ENCODE assay signal across 8 mouse cellular contexts in genomic region chr5:41044465-41044864, GRCm38 (mm10).
DNase-seq lines count a peak whose midpoint lies in the region; ATAC-seq and TF ChIP-seq lines count a peak whose summit lies in the region.

No protein-coding gene starts in this region.

- no peaks in the 10 kb centered on the region for H3K27me3 ChIP-seq in thymus, adult 2 months (ENCODE audit: control insufficient read depth, insufficient read depth, low read length)
- H3K27me3 ChIP-seq in kidney, adult 2 months (replicated peaks; ENCODE audit: control insufficient read depth, insufficient read depth, low read length): no peaks in the 10 kb centered on the region
- no peaks in the 10 kb centered on the region for H3K27me3 ChIP-seq in midbrain, embryonic 14.5 days (ENCODE audit: control insufficient read depth, insufficient read depth, low read length)

- H3K9me3 ChIP-seq in midbrain, embryonic 14.5 days (ENCODE audit: control insufficient read depth, low read length): no peaks in the 10 kb centered on the region

- no peak for TF ChIP-seq POLR2A in thymus, adult 2 months (IDR thresholded peaks at IDR 0.05; ENCODE audit: control insufficient read depth, extremely low read depth, insufficient read depth, low read length, poor library complexity)
- no peak for TF ChIP-seq POLR2A in kidney, adult 2 months (IDR thresholded peaks at IDR 0.05; ENCODE audit: low read depth, low read length)

- peak; percentile 25 for DNase-seq in thymus, adult 2 months
- no peak for DNase-seq in thymus, adult 18-20 months
- peak; percentile 65 for DNase-seq in cerebellum, adult 9-10 months
- peak; percentile 41 to 93 for DNase-seq in frontal cortex, adult 2 months (ENCODE audit: extremely low spot score in 1 of 2, low spot score in 1 of 2)
- peak; percentile 56 for DNase-seq in kidney, adult 2 months
- peak; percentile 79 to 85 for DNase-seq in left cerebral cortex, postnatal 25 days (ENCODE audit: low spot score in 2 of 2)
- DNase-seq in midbrain, embryonic 14.5 days: peak; percentile 89
- DNase-seq in testis, postnatal 10 days (ENCODE audit: low spot score): peak; percentile 77

- no peak overlapping the region for H3K4me2 ChIP-seq in midbrain, embryonic 14.5 days (ENCODE audit: low read length)

- intact Hi-C loops in left cerebral cortex, postnatal 25 days (cut with DNase I): loop anchor here (2.0 kb wide), 1 partner anchor 38 kb away; no protein-coding TSS in a partner anchor

- no peak overlapping the region for H3K9ac ChIP-seq in midbrain, embryonic 14.5 days (replicated peaks; ENCODE audit: low read length)

- peak; percentile 76 for ATAC-seq in midbrain, embryonic 14.5 days (ENCODE audit: low FRiP score, low TSS enrichment)

- H3K4me1 ChIP-seq in thymus, adult 2 months (replicated peaks; ENCODE audit: control insufficient read depth, insufficient read depth, low read length): no peaks in the 10 kb centered on the region
- no peaks in the 10 kb centered on the region for H3K4me1 ChIP-seq in kidney, adult 2 months (ENCODE audit: control insufficient read depth, insufficient read depth, low read length)
- H3K4me1 ChIP-seq in midbrain, embryonic 14.5 days (ENCODE audit: control insufficient read depth, insufficient read depth, low read length): no peaks in the 10 kb centered on the region

- TF ChIP-seq CTCF in thymus, adult 2 months (IDR thresholded peaks at IDR 0.05; ENCODE audit: borderline replicate concordance, control insufficient read depth, extremely low read depth, insufficient read depth, low read length, poor library complexity): no peak
- TF ChIP-seq CTCF in kidney, adult 2 months (conservative IDR thresholded peaks at IDR 0.05; ENCODE audit: insufficient read depth, insufficient read length, low read depth, low read length): peak; percentile 55

- no peak overlapping the region for H3K27ac ChIP-seq in thymus, adult 2 months (ENCODE audit: control insufficient read depth, insufficient read depth, low read length)
- H3K27ac ChIP-seq in kidney, adult 2 months (ENCODE audit: insufficient read depth, low read depth, low read length): no peak overlapping the region
- no peak overlapping the region for H3K27ac ChIP-seq in midbrain, embryonic 14.5 days (replicated peaks; ENCODE audit: low read depth, low read length)

- no peak overlapping the region for H3K4me3 ChIP-seq in thymus, adult 2 months (ENCODE audit: control insufficient read depth, insufficient read depth, low read length)
- no peak overlapping the region for H3K4me3 ChIP-seq in kidney, adult 2 months (ENCODE audit: insufficient read depth, low read depth, low read length)
- H3K4me3 ChIP-seq in midbrain, embryonic 14.5 days (replicated peaks; ENCODE audit: low read depth, low read length): no peak overlapping the region

- H3K36me3 ChIP-seq in thymus, adult 2 months (ENCODE audit: control insufficient read depth, insufficient read depth, low read length): no peaks in the 10 kb centered on the region
- H3K36me3 ChIP-seq in kidney, adult 2 months (ENCODE audit: control insufficient read depth, insufficient read depth, low read length): no peaks in the 10 kb centered on the region
- H3K36me3 ChIP-seq in midbrain, embryonic 14.5 days (ENCODE audit: control insufficient read depth, insufficient read depth, low read length): no peaks in the 10 kb centered on the region

Comparison
In these comparisons a context has a peak if more than half of its experiments do, and no peak if none do; other contexts are left out.
1. DNase-seq: peak in thymus, adult 2 months (single experiment), cerebellum, adult 9-10 months (single experiment), frontal cortex, adult 2 months (2 of 2), kidney, adult 2 months (single experiment), left cerebral cortex, postnatal 25 days (2 of 2), midbrain, embryonic 14.5 days (single experiment) and testis, postnatal 10 days (single experiment); none in thymus, adult 18-20 months (0 of 2).